Mouse (Mus musculus) heart, adult 2 months (tissue): ENCODE results near the gene Phactr2.

Experiments used
- CTCF ChIP-seq: fragments of 200-600 bp; IDR thresholded peaks from 2 replicates; pipeline ENCODE4 v1.8.1; 2022; ENCODE audit warnings: antibody characterized with exemption, mild to moderate bottlenecking, moderate library complexity
- EP300 ChIP-seq: fragments of 200-500 bp; IDR thresholded peaks from 2 replicates; pipeline ENCODE4 v1.6.1; 2011; ENCODE audit warnings: low read depth, low read length, control low read depth; ENCODE audit not compliant: insufficient read depth

DNA sequence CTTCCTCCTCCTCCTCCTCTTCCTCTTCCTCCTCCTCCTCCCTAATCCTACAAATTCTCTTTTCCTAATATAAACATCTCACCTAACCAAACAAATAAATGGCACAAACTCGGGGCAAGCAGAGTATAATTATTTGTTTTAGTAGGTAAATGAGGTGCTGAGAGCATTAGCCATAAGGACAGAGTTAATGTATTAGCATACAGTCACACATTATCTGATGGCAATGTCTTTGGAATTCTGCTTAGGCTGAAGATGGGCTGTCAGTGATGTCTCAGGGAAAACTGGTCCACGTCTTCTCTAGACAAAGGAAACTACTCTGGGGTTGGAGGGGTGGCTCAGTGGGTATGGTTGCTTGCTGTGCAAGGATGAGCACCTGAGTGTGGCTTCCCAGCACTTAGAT lies 302.8 kb downstream of the Phactr2 start:
- TF ChIP-seq EP300 (no peak), CTCF (no peak)
